Mouse (Mus musculus): ENCODE measurements around the gene Stum.

DNA sequence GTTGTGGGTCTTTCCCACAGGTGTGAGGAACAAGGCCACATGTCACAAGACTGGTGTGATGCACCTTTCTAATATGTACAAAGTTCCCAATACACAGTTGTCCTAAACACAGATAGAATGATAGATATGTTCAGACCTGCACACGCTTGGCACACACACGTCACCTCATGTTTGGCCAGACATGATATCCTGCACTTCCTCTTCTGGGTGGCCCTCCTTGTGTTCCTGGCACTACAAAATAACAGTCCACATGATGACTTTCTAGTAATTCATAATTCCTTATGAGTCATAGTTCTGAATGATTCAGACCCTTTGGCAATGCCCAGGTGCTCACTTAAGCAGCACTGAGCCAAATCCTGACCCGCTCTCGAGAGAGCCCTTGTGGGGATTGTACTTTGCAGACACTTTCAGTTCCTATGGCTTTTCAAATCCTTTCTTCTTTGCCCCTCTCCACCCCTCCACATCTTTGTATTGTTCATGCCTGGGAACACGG lies 20.3 kb downstream of the Stum start:
- TF ChIP-seq POLR2A (IDR thresholded peaks at IDR 0.05; ENCODE audit: low read depth, low read length) (no peak), CTCF (IDR thresholded peaks at IDR 0.05; ENCODE audit: extremely low read depth, insufficient read length, insufficient replicate concordance, low read depth, low read length) (no peak)

Measured in small intestine, adult 2 months (tissue).